Mouse (Mus musculus) spleen, postnatal 4 days (tissue): ENCODE results near the gene Tfpi2.

Experiments
- DNase-seq, 2 experiments: peaks; one replicate each; pipeline ENCODE4 v3.0.0; 2022; ENCODE audit warnings: low spot score in 2 of 2

The Tfpi2 gene

DNA sequence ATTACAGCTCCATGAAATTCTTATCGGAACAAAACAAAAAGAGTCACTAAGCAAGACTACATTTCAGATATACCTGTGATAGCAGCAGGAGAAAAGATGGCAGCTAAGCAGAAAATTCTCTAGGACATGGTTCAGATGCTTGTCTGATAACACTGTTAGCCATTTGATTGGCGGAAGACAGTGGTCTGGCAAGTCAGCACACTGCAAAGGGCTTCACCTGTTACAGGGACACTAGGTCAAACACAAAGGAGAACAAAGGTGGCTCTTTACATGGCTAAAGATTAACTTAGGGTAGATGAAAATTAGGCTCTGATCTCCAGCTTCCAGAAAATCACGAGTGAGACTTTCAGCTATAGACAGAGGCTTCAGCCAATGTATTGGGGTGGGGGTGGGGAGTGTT, at the start of gene Tfpi2:
Gene Tfpi2 (minus strand): TSS at position 170 of the 400 bp plus-strand sequence.
- DNase-seq, result no peak

GRCm38 (mm10) chr6:4030956-4031355, 42.2 kb upstream of the Tfpi2 start:
- no peak for DNase-seq

DNA sequence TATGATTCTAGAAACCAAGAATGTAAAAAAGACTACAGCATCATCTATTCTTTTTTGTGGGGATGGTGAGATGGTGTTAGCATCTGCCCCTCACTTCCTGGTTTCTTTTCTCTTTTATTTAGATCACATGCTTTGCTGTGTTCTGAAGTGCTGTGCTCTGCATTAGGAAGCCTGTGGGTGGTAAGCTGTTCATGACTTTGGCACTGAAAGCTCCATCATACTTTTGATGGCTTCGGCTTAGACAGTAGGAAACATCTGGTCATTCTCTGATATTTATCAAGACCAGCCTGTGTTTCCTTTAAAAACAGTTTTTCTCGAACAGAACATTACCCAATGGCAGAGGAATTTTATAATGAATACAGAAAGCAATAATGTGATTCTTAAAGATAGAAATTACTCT, 37.6 kb upstream of the Tfpi2 start:
- no peak for DNase-seq

GRCm38 (mm10) chr6:4022645-4023044, 33.9 kb upstream of the Tfpi2 start:
- DNase-seq, result no peak

GRCm38 (mm10) chr6:4009548-4009947, 20.8 kb upstream of the Tfpi2 start:
- DNase-seq, result no peak

GRCm38 (mm10) chr6:4008501-4009040, 19.9 kb upstream of the Tfpi2 start:
- DNase-seq, result no peak

DNA sequence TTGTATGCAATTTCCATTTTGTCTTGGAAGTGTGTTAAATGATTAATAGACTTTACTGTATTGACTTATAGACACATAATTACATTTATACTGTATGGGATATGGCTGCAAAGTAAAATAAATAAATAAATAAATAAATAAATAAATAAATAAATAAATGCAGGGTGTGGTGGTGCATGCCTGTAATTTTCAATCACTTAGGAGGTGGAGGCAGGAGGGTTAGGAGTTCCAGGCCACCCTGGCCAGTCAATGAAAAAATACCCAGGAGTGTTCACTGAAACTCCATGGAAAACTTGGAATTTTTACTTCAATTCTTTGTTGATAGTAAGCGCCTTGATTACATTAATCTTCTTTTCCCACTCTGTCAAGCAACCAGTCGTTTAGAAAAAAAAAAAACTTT, 16.1 kb upstream of the Tfpi2 start:
- DNase-seq, result no peak

- DNase-seq, result peak; percentile 15 to 65
These were observed 15.2 kb upstream of the Tfpi2 start, which contains the start of gene Gng11 for GRCm38 (mm10) chr6:4003890-4004306. Gene Gng11, plus strand, starts transcription at chr6:4003904.

- DNase-seq, result no peak
These were observed 14.7 kb upstream of the Tfpi2 start for GRCm38 (mm10) chr6:4003445-4003844.

GRCm38 (mm10) chr6:4000716-4001115, 12.0 kb upstream of the Tfpi2 start:
- no peak for DNase-seq

DNA sequence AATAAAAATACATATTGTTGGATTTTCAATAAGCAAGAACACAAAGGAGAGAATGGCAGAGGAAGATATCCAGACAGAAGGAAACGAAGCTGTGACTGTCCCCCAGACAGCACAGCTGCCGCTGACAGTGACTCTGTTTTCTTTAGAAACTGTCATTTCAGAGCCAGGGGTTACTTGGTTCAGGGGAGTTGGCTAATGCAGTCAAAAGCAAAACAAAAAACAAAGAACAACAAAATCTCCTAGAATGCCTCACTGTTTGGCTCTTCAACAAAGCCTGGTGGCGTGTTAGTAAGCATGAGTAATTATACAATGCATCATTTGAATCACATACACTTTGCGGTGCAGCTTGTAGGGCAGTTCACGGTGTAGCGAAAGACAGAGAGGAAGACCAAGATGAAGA, 10.6 kb upstream of the Tfpi2 start:
- no peak for DNase-seq

DNA sequence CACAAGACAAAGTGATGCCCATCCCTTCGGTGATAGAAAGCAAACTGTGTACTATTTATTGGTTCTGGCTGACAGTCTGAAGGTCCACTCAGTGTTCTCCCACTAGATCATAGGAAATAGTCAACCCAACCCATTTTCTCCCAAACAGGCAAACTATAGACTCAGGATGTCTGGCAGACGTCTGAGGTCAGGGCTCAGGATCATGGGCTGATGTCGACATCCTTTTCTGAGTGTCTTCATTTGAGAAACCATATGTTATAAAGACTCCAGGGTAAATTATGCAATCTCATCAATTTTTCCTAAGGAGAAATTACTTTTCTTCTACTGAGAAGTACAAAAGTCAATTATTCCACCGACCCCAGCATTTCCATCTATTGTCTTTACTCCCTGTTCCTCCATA, 9.4 kb upstream of the Tfpi2 start:
- DNase-seq, result no peak

DNA sequence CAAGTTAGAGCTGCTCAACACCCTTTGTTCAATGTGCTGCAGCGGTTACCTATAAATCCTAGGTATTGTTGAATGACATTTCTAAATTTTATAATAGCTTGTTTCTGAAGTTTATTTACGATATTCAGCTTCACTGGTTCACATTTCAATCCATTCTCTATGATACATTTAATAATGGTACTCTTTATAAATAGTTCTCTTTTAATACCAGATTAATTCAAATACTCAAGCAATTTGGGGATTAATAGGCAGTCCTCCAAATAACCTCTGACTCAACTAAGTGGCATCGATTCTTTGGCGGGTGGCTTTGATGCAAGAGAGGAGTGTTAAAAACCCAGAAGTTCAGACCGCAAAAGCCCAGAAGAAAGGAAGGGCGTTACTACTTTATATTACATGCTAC, 4.8 kb upstream of the Tfpi2 start, which contains the start of gene Gngt1:
Gene Gngt1 (plus strand): TSS at position 301 of the 400 bp plus-strand sequence.
- DNase-seq, result no peak

DNA sequence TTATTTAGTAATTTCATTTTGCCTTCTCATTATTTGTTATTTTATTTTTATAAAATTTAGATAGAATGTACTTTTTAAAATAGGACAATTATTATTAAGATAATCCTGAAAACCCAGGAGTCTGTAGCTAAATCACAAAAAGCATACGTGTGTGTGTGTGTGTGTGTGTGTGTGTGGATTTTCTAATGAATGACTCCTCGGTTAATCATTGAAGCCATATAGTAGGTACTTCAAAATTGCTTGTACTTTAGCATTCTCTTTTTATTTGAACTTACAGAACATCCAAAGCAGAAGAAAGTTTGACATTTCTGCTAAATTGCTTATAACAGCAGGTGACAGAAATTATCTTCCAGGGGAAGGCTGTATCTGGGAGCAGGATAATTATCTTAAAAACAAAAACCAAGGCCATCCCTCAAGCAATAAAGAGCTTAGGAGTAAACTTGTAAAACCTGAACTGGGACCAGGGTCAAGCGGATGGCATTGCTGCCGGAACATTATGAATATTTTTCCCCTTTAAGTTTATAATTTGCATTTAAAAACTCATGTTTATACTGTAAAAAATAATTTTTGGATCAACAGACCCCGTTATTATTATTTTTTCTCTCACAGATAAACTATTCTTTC, 5.9 kb downstream of the Tfpi2 start:
- DNase-seq, result no peak

DNA sequence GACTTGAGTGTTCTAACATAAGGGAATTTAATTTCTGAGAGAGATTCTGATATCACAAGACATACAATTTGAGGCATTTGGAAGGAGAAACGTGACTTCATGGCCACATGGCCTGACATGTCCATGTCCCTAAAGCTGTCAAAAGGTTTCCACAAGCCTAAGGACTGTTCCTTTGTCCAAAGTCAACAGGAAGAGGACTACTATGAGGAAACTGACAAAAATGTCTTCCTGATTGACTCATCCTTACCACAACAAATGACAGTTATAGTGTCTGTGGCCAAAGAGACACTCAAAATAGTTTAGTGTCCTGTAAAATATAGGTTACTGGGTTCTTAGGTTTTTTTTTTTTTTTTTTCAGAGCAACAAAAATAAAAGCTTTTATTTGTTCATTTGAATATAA, 15.0 kb downstream of the Tfpi2 start:
- DNase-seq, result no peak

DNA sequence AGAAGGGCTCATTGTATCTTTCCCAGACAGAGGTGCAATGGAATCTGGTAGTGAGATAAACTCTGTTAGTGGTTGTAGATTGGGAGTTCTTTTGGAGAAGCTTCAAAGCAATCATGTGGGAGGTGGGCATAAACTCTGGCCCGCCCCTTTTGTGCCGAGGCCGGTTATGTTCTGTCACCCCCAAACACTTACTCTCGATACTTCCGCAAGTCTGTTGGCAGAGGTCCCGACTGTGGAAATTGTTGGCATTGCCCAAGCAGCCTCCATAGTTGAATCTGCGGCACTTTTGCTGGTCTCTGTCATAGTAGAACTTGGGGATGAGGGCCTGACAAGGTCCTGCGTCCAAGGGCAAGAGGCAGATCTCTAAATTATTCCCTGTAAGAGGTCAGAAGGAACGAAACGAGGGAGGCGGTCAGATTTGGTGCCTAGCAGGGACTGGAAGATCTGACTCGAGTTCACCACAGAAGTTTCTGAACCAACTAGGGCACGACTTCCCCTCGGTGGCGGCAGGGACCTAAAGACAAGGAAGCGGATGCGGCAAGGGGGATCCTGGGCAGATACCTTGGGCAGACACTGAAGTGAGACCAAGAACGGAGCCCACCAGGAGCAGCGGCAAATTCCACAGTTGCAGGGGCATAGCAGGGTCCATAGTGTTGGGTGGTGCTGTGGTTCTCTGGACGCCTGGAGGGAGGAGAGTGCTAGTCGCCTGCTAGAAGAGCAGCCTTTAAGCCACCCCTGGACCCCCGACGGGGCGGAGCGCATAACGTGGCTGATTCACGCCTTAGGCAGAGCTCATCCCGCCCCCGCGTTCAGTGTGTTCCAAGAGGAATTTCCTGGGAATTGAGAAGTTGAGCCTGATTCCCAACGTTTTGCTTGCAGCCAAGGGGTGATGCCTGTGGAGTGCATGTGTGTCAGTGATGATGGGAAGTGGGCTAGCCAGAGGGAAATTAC, 20.8 kb downstream of the Tfpi2 start:
- DNase-seq, result peak; percentile 14 to 58

DNA sequence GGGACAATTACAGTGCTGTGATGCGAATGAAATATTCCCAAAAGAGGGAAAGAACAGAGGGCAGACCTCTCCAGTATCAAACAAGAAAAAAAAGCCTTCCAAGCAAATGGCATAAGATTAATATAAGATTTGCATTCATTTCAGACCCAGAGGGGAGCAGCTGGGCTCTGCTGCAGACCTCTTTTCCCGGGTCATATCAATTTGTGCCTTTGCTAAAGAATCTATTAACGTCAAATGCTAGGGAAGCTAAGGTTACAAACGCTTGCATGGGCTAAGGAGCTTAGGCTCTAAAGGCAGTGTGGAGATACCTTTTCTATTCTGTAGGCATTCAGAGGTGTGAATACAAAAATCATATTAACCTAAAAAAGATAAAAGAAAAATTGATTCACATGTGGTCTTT, 33.8 kb downstream of the Tfpi2 start:
- DNase-seq, result no peak

- DNase-seq, result no peak
These were observed 52.5 kb downstream of the Tfpi2 start for GRCm38 (mm10) chr6:3936140-3936714.

DNA sequence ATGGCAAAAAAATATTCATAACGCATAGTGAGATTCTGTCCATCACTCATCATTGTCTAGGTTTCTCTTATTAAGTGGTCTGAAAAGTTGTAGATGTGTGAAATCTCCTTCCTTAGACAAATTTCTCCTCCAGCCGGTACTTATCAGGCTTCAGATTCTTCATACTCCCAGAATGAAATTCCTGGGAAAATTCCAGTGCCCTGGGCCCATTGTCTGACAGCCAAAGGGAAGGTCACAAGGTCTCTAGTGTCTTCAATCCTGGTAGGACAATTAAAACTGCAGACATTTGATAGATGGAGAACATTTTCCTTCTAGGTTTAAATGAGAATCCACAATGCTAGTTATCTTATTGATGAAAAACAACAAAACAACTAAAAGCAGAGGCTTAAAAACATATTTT, 53.1 kb downstream of the Tfpi2 start:
- no peak for DNase-seq

DNA sequence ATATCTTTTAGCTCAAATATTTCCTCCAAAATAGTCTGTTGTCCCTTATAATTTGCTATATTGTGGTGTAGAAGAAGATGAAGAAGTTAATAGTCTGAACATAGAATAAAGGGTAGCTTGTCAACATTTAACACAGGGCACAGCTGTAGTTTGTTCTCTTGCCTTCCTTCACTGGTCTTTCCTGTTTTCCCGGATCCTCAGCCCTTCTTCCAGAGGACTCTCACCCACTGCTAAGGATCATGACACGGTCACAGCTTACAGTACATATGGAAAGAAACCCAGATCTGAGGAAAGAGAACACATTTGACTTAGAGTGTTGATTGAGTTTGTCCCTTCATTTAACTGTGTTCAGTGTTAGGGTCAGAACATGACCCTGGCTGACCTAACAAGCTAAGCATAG, 53.7 kb downstream of the Tfpi2 start:
- DNase-seq, result no peak

GRCm38 (mm10) chr6:3926140-3926539, 62.6 kb downstream of the Tfpi2 start:
- no peak for DNase-seq

GRCm38 (mm10) chr6:3922870-3923269, 65.8 kb downstream of the Tfpi2 start:
- DNase-seq, result no peak
